Mouse (Mus musculus) T-helper 1 cell (primary cell): ENCODE results near the gene Gm10772.
"Not testable (repeated sequence)": the region's sequence is repeated elsewhere in the genome, so short reads cannot be mapped to it uniquely, and the experiment has no call there.

Experiments
- in situ Hi-C: fragments of 300-600 bp; cut with MboI, MseI; formaldehyde crosslinking; loops from one replicate; pipeline ENCODE4 v1.15.1; 2025; ENCODE audit warnings: high pct_unique_total_duplicates

Gene Gm10772

DNA sequence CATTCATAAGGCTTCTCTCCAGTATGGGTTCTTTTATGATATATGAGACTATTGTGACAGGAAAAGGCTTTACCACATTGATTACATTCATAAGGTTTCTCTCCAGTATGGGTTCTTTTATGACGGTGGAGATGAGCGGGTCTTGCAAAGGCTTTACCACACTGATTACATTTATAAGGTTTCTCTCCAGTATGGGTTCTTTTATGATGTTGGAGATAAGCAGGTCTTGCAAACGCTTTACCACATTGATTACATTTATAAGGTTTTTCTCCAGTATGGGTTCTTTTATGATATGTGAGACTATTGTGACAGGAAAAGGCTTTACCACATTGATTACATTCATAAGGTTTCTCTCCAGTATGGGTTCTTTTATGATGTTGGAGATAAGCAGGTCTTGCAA lies at the start of gene Gm10772:
Gene Gm10772 (minus strand): TSS at position 101 of the 400 bp plus-strand sequence.
- in situ Hi-C loops: loop anchor here (10.0 kb wide), 1 partner anchor 567 kb away; no protein-coding TSS in a partner anchor

GRCm38 (mm10) chr13:66263914-66264313 lies 36.5 kb upstream of the Gm10772 start:
- in situ Hi-C loops: not testable (repeated sequence)

- in situ Hi-C loops: not testable (repeated sequence)
Observed at GRCm38 (mm10) chr13:66263141-66263540, 35.8 kb upstream of the Gm10772 start.

- in situ Hi-C loops: loop anchor here (10.0 kb wide), 1 partner anchor 680 kb away; no protein-coding TSS in a partner anchor
Observed at GRCm38 (mm10) chr13:66214349-66214748, 13.0 kb downstream of the Gm10772 start.

- in situ Hi-C loops: loop anchor here (10.0 kb wide), 1 partner anchor 679 kb away; no protein-coding TSS in a partner anchor
Observed at GRCm38 (mm10) chr13:66213811-66214210, 13.6 kb downstream of the Gm10772 start.

- in situ Hi-C loops: not testable (repeated sequence)
Observed at GRCm38 (mm10) chr13:66179172-66179571, 48.2 kb downstream of the Gm10772 start.
